Mouse (Mus musculus) ES-E14 (cell line): ENCODE measurements around the gene Dlg2. TPM values are rescaled to one million over a fixed set of nuclear protein-coding genes. Genes with fewer than 3 reads are reported as not detected.

Source experiments
- DNase-seq: peaks from one replicate; pipeline ENCODE4 v3.0.0-alpha.2; 2013; ENCODE audit warnings: low read depth, low spot score
- H3K27ac ChIP-seq: 2 replicates; pipeline ENCODE4 v1.5.1; 2012; ENCODE audit warnings: low read depth, mild to moderate bottlenecking, low read length, moderate library complexity, mixed read lengths; ENCODE audit not compliant: poor library complexity, insufficient read depth, severe bottlenecking
- H3K36me3 ChIP-seq: 2 replicates; pipeline ENCODE4 v1.6.1; 2012; ENCODE audit warnings: mild to moderate bottlenecking, low read length, moderate library complexity, mixed read lengths; ENCODE audit not compliant: control insufficient read depth, poor library complexity, insufficient read depth, severe bottlenecking
- H3K4me1 ChIP-seq, 2 experiments: fragments of 150-350 bp in 1 of 2; sonication (generic) in 1 of 2; 2 replicates each; pipeline ENCODE4 v1.6.1; 2012; ENCODE audit warnings: low read length in 2 of 2, mild to moderate bottlenecking in 1 of 2, mixed read lengths in 1 of 2; ENCODE audit not compliant: control insufficient read depth in 2 of 2, insufficient read depth in 2 of 2, poor library complexity in 1 of 2
- H3K4me3 ChIP-seq, 2 experiments: fragments of 150-350 bp in 1 of 2; sonication (generic) in 1 of 2; 2 replicates each; pipeline ENCODE4 v1.5.1; 2012; ENCODE audit warnings: low read length in 2 of 2, low read depth in 1 of 2, mild to moderate bottlenecking in 1 of 2, mixed read lengths in 1 of 2; ENCODE audit not compliant: insufficient read depth in 1 of 2, poor library complexity in 1 of 2, severe bottlenecking in 1 of 2
- H3K9ac ChIP-seq: 2 replicates; pipeline ENCODE4 v1.6.1; 2012; ENCODE audit warnings: low read depth, mild to moderate bottlenecking, low read length, mixed read lengths; ENCODE audit not compliant: poor library complexity, insufficient read depth, severe bottlenecking
- H3K9me3 ChIP-seq: fragments of 150-350 bp; sonication (generic); 2 replicates; pipeline ENCODE4 v1.6.1; 2012; ENCODE audit warnings: low read depth, mild to moderate bottlenecking, low read length; ENCODE audit not compliant: control insufficient read depth, insufficient read depth
- CHD2 ChIP-seq: IDR thresholded peaks from 2 replicates; pipeline ENCODE4 v1.6.1; 2014; ENCODE audit warnings: mild to moderate bottlenecking, low read depth, low read length, inconsistent platforms
- HCFC1 ChIP-seq: IDR thresholded peaks from 2 replicates; pipeline ENCODE4 v1.6.1; 2012; ENCODE audit warnings: low read length, inconsistent platforms, borderline replicate concordance; ENCODE audit not compliant: insufficient read depth
- MAFK ChIP-seq: IDR thresholded peaks from 2 replicates; pipeline ENCODE4 v1.6.1; 2014; ENCODE audit warnings: mild to moderate bottlenecking, low read depth, low read length, inconsistent platforms; ENCODE audit not compliant: insufficient read depth
- ZC3H11A ChIP-seq: IDR thresholded peaks from 2 replicates; pipeline ENCODE4 v1.6.1; 2012; ENCODE audit warnings: low read depth, mild to moderate bottlenecking, inconsistent platforms, low read length, borderline replicate concordance
- ZNF384 ChIP-seq: IDR thresholded peaks from 2 replicates; pipeline ENCODE4 v1.6.1; 2012; ENCODE audit warnings: low read depth, low read length, inconsistent platforms
- in situ Hi-C, 2 experiments: fragments of 600-800 bp; cut with MboI; formaldehyde crosslinking; loops; one replicate each; pipeline ENCODE4 v1.15.1; 2025; ENCODE audit warnings: low sequenced_read_pairs in 2 of 2, inconsistent platforms in 1 of 2; ENCODE audit not compliant: unreplicated experiment in 2 of 2
- total RNA-seq: library from RNA; depleted of rRNA; stranded (reverse); fragments of 300-350 nt; gene quantifications from 2 replicates; pipeline ENCODE4 v1.2.3, GENCODE M21; 2012

Gene Dlg2
- total RNA-seq, 1 experiment = 0.13 TPM

- Histone ChIP-seq H3K4me1 (no peaks in the 10 kb centered on the region), H3K4me3 (no peak overlapping the region), H3K9me3 (no peaks in the 10 kb centered on the region), H3K9ac (no peak overlapping the region), H3K36me3 (no peaks in the 10 kb centered on the region), H3K27ac (no peak overlapping the region)
- in situ Hi-C loops = no loop called here
- no peak for DNase-seq
- TF ChIP-seq ZC3H11A (no peak), ZNF384 (no peak), MAFK (no peak), HCFC1 (no peak), CHD2 (no peak)
Measured at GRCm38 (mm10) chr7:91962956-91963355, 1486.5 kb downstream of the Dlg2 start.

- Histone ChIP-seq H3K4me3 (no peak overlapping the region), H3K4me1 (no peaks in the 10 kb centered on the region), H3K36me3 (no peaks in the 10 kb centered on the region), H3K27ac (no peak overlapping the region), H3K9ac (no peak overlapping the region), H3K9me3 (no peaks in the 10 kb centered on the region)
- no peak for DNase-seq
- TF ChIP-seq HCFC1 (no peak), CHD2 (no peak), ZNF384 (no peak)
- in situ Hi-C loops = no loop called here
Measured at GRCm38 (mm10) chr7:91972970-91973369, 1496.5 kb downstream of the Dlg2 start.

DNA sequence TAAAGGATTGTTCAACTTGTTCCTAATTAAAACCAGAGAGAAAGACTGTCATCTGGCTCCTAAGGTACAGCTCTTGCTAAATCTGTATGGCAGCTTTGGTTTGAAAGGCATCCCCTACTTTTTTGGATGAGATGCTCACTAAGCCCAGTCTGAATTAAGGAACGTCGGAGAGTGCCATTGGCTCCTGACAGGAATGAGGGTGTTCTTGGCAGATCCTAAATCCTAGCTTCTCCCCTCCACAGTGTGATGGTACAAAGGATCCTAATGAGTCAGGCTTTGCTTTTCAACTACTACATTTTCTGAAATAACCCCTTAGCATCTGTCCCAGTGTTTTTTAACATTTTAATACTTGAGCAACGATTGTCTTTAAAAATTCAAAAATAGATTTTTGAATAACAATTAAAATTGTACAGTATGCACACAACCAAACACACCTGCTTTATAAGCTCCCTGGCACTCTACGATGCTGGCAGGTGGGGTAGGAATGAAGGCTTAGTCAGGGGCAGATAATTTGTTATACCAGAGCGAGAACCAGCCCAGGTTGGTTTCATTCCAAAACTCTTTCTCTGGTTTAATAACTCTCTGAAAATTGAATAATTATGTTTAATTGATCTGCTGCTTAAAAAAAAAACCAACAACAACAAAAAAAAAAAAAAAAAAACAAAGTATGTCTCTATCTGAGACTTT, 1527.4 kb downstream of the Dlg2 start:
- Histone ChIP-seq H3K9me3 (no peaks in the 10 kb centered on the region), H3K4me1 (no peaks in the 10 kb centered on the region), H3K36me3 (no peaks in the 10 kb centered on the region), H3K27ac (no peak overlapping the region), H3K4me3 (no peak overlapping the region), H3K9ac (no peak overlapping the region)
- in situ Hi-C loops = no loop called here
- TF ChIP-seq HCFC1 = no peak
- TF ChIP-seq ZNF384 = no peak
- no peak for TF ChIP-seq ZC3H11A
- TF ChIP-seq CHD2 = no peak
- TF ChIP-seq MAFK = no peak
- DNase-seq = no peak

DNA sequence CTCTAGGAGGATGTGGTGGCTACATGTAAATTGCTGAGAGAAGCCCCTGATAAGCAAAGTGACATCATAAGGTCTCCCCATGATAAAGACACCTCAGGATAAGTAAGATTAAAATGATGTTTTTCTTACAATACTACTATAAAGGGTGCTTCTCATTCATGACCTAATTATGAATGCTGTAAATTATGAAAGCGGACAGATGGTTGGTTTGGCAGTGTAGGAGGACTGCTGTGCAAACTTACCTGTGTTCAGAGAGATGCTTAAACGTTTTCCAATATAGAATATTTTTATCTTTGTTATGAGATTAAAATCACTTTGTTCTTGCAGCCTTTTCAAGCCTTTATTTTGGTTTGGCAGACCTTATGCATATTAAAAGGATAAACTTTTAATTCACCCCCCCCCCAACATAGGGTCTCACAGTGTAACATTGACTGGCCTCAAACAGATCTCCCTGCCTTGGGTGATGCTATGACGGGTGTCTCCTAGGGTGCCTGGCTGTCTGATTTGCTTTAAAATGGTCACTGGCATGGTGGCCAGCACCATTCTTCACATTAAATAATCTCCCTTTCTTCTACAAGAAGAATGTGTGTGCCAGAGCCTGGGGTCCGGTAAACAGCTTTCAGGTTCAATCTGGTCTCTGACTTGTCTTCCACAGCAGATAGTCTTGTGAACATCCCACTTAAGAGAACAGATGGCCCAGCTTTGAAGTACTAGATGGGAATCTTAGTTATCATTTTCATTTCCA, 1529.4 kb downstream of the Dlg2 start:
- in situ Hi-C loops = no loop called here
- Histone ChIP-seq H3K9ac (no peak overlapping the region), H3K4me1 (no peaks in the 10 kb centered on the region), H3K9me3 (no peaks in the 10 kb centered on the region), H3K36me3 (no peaks in the 10 kb centered on the region), H3K4me3 (no peak overlapping the region), H3K27ac (no peak overlapping the region)
- no peak for TF ChIP-seq ZC3H11A
- TF ChIP-seq HCFC1 = no peak
- no peak for TF ChIP-seq CHD2
- TF ChIP-seq MAFK = no peak
- TF ChIP-seq ZNF384 = no peak
- DNase-seq = no peak

DNA sequence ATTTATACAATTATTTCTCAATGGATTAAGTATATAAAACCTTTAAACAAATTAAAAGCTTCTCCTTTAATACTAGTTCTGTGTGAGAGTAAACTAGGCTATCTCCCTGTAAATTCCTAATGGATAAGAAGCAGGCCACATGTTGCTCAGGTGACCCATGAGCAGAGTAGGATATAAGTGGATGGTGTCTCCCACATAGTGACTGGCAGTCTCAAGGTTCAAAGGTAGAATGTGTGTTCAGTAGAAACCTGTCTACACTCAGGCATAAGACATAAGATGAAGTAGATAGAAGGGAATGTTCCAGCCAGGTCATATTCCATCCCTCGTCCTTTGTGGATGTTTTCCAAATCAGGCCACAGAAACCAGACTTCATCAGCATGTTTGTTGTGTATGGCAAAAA, 1532.2 kb downstream of the Dlg2 start:
- H3K9ac ChIP-seq = no peak overlapping the region
- no peak for DNase-seq
- no peaks in the 10 kb centered on the region for H3K9me3 ChIP-seq
- TF ChIP-seq ZC3H11A (no peak), CHD2 (no peak), MAFK (no peak), HCFC1 (no peak), ZNF384 (no peak)
- in situ Hi-C loops = no loop called here
- H3K36me3 ChIP-seq = no peaks in the 10 kb centered on the region
- no peak overlapping the region for H3K4me3 ChIP-seq
- no peaks in the 10 kb centered on the region for H3K4me1 ChIP-seq
- no peak overlapping the region for H3K27ac ChIP-seq
